Mouse (Mus musculus) liver, adult 2 months (tissue): ENCODE results near the gene Tpi1. TPM values are rescaled to one million over a fixed set of nuclear protein-coding genes. Genes with fewer than 3 reads are reported as not detected.
"Not testable (repeated sequence)": the region's sequence is repeated elsewhere in the genome, so short reads cannot be mapped to it uniquely, and the experiment has no call there.

Experiments used
- DNase-seq: peaks from one replicate; pipeline ENCODE4 v3.0.0-alpha.2; 2011; ENCODE audit warnings: low read depth, low spot score; ENCODE audit errors: extremely low read depth
- H3K27ac ChIP-seq: fragments of 200-500 bp; replicated peaks from 2 replicates; pipeline ENCODE4 v1.5.1; 2012; ENCODE audit warnings: low read depth, mild to moderate bottlenecking, control low read depth, inconsistent platforms, low read length; ENCODE audit not compliant: insufficient read depth
- H3K27me3 ChIP-seq: fragments of 200-500 bp; 2 replicates; pipeline ENCODE4 v1.6.1; 2012; ENCODE audit warnings: mild to moderate bottlenecking, moderate library complexity, low read length, inconsistent platforms; ENCODE audit not compliant: control insufficient read depth, insufficient read depth
- H3K36me3 ChIP-seq: fragments of 200-500 bp; 2 replicates; pipeline ENCODE4 v1.6.1; 2012; ENCODE audit warnings: low read length, inconsistent platforms; ENCODE audit not compliant: control insufficient read depth, insufficient read depth
- H3K4me1 ChIP-seq: fragments of 200-500 bp; 2 replicates; pipeline ENCODE4 v1.6.1; 2011; ENCODE audit warnings: low read length; ENCODE audit not compliant: control insufficient read depth, insufficient read depth
- H3K4me3 ChIP-seq: fragments of 200-500 bp; 2 replicates; pipeline ENCODE4 v1.5.1; 2011; ENCODE audit warnings: low read depth, mild to moderate bottlenecking, control low read depth, low read length, moderate library complexity; ENCODE audit not compliant: insufficient read depth
- H3K79me2 ChIP-seq: fragments of 200-500 bp; 2 replicates; pipeline ENCODE4 v1.6.1; 2012; ENCODE audit warnings: inconsistent platforms, mild to moderate bottlenecking, low read length, moderate library complexity; ENCODE audit not compliant: control insufficient read depth, insufficient read depth
- H3K9ac ChIP-seq: fragments of 200-500 bp; 2 replicates; pipeline ENCODE4 v1.6.1; 2012; ENCODE audit warnings: low read depth, mild to moderate bottlenecking, control low read depth, inconsistent platforms, low read length
- CTCF ChIP-seq: fragments of 200-500 bp; IDR thresholded peaks from 2 replicates; pipeline ENCODE4 v1.5.1; 2011; ENCODE audit warnings: low read depth, low read length, control low read depth
- POLR2A ChIP-seq: fragments of 200-500 bp; IDR thresholded peaks from 2 replicates; pipeline ENCODE4 v1.6.1; 2011; ENCODE audit warnings: low read length, control low read depth; ENCODE audit not compliant: insufficient read depth; ENCODE audit errors: extremely low read depth
- WGBS: fragments of 180-500 bp; shearing (Covaris S2); methylation state at CpG from one replicate; pipeline ENCODE4 v1.1.7; 2018; 5-methylcytosine and 5-hydroxymethylcytosine counted together
- polyA plus RNA-seq: library from polyadenylated mRNA; depleted of rRNA; stranded (reverse); fragments of >200 nt; gene quantifications from 2 replicates; pipeline ENCODE4 v1.2.3, GENCODE M21; 2012
- total RNA-seq: library from RNA; depleted of rRNA; stranded (reverse); fragments of >200 nt; gene quantifications from 2 replicates; pipeline ENCODE4 v1.2.3, GENCODE M21; 2014

The Tpi1 gene
- total and polyA plus RNA-seq, 2 experiments: 422 to 491 TPM

DNA sequence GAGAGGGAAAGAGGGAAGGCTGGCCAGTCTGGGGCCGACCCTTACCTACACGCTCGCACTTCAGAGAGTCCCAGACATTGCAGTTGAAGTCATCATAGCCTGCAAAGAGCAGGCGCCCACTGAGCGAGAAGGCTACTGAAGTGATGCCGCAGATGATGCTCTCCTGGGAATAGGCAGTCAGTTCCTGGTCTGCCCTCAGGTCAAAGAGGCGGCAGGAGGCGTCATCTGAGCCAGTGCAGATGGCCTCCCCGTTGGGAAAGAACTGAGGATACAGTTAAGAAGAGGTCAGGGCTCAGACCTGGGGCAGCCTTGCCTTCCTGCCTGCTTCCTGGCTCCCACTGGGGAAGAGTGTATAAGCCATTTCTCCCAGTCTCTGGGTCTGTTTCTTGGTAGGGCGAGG lies 21.4 kb upstream of the Tpi1 start:
- no peaks in the 10 kb centered on the region for H3K4me1 ChIP-seq
- 90% methylated on average over 10 of the region's 10 CpGs for WGBS

DNA sequence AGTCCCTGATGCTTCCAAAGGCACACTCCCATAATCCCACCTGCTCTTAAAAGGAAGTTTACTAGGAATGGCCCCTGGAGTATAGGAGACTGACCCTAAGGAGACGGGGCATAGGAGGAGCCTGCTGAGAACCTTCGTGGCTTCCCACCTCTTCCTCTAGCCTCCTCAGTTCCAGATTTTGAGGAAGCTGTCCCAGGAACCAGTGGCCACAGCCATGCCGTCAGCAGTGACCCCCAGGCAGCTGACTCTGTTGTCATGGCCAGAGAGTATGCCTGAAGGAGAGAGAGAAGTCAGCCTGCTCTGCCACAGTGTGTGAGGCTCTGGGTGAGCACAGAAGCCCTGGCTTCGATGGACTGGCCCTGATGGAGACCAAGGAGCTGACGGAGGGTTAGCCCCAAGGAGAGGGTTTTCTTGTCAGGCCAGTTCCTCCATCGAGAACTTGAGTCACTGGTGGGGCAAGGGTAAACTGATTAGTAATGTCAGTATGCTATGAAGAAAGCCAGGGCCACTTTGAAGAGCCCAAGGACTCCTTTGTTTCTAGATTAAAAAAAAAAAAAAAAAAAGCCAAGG lies 20.5 kb upstream of the Tpi1 start:
- WGBS: 87% methylated on average over 6 of the region's 6 CpGs
- Histone ChIP-seq H3K4me3 (no peak overlapping the region), H3K4me1 (peaks cover 3% of the 10 kb centered on the region; the same call in 1 of the 2 replicates), H3K79me2 (no peaks in the 10 kb centered on the region), H3K9ac (no peak overlapping the region), H3K27ac (no peak overlapping the region), H3K36me3 (no peaks in the 10 kb centered on the region), H3K27me3 (no peaks in the 10 kb centered on the region)
- no peak for TF ChIP-seq CTCF
- no peak for TF ChIP-seq POLR2A
- DNase-seq: peak; percentile 14

More for the DNA sequence above, 21.4 kb upstream of the Tpi1 start:
- no peak for DNase-seq
- Histone ChIP-seq H3K79me2 (no peaks in the 10 kb centered on the region), H3K27ac (no peak overlapping the region), H3K36me3 (no peaks in the 10 kb centered on the region), H3K9ac (no peak overlapping the region), H3K27me3 (no peaks in the 10 kb centered on the region), H3K4me3 (no peak overlapping the region)
- TF ChIP-seq CTCF (no peak), POLR2A (no peak)

DNA sequence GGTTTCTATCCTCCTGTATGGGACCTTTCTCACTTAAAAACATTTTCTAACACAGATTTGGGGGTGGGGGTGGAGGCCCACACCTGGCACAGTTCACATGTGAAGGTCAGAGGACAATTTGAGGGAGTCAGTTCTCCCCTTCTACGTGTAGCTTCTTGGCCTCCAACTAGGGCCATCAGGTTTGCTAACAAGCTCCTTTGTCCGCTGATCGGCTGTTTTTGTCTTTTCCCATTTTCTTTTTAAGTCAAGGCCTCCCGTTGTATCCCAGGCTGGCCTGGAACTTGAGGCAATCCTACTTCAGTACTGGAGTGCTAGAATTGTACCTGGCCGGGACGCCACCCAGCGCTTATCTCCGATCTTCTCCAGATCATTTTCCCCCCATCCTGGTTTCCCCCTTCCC lies 17.6 kb upstream of the Tpi1 start:
- no peak overlapping the region for H3K9ac ChIP-seq
- no peaks in the 10 kb centered on the region for H3K79me2 ChIP-seq
- no peaks in the 10 kb centered on the region for H3K36me3 ChIP-seq
- H3K4me1 ChIP-seq: peaks cover 7% of the 10 kb centered on the region; the same call in 1 of the 2 replicates
- H3K27ac ChIP-seq: no peak overlapping the region
- H3K27me3 ChIP-seq: no peaks in the 10 kb centered on the region
- no peak overlapping the region for H3K4me3 ChIP-seq
- DNase-seq: no peak
- 96% methylated on average over 8 of the region's 8 CpGs for WGBS
- TF ChIP-seq POLR2A (no peak), CTCF (no peak)

DNA sequence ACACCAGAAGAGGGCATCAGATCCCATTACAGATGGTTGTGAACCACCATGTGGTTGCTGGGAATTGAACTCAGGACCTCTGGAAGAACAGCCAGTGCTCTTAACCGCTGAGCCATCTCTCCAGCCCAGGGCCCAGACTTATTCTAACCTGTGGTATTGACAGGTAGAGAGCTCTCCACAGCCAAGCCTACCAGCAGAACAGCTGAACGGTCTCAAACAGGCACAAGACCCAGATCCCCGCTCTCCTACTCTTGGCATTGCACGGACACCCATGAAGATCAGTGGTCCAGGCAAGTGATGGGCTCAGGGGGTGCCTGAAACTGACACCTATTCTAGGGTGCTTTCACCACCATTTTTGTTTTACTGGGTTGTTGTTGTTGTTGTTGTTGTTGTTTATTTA lies 17.1 kb upstream of the Tpi1 start:
- H3K4me1 ChIP-seq, H3K79me2 ChIP-seq, H3K9ac ChIP-seq: not testable (repeated sequence)

DNA sequence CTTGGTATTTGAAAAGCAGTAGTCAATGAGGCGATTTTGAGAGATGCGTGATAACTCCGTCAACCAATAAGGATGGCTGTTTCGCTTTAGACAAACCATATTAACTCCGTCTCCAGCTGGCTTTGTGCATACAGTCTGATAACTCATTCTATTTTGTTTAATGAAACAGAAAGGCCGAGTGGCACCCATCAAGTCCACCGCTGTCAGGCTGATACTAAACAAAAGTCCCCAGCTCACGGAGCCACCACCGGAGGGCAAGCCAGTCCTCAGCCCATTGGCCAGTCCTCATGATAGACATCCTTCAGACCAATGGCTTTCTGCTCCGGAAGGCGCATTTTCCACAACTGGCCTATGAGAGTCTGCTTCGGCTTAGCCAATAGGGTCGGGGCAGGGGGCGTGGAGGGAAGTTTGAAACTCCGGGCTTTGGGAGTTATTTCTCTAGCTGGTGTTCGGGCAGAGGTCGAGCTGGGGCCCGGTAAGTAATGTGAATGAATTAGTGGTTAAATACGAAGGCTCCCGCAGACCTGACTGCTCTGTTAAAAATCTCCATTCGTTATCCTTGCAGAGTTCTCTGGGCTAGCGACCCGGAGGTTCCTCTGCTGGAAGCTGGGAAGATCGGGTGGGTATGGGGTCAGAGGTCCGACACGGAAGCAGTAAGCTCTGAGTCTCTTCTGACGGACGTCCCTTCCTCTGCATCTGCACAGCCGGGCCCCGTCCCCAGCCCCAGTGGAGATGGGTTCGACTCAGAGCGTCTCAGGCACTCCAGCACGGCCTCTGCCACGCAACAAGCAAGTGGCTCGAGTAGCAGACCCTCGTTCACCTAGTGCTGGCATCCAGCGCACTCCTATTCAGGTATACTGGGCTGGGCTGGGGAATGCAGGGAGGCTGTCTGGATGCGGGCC lies 16.0 kb upstream of the Tpi1 start:
- Histone ChIP-seq H3K4me1 (peaks cover 7% of the 10 kb centered on the region; the same call in 1 of the 2 replicates), H3K79me2 (no peaks in the 10 kb centered on the region), H3K27me3 (no peaks in the 10 kb centered on the region), H3K27ac (peak overlapping the region; percentile 60), H3K4me3 (peak overlapping the region; percentile 70), H3K36me3 (no peaks in the 10 kb centered on the region), H3K9ac (peak overlapping the region; percentile 48; the same call in 1 of the 2 replicates)
- 1% methylated on average over 38 of the region's 38 CpGs for WGBS
- DNase-seq: peak; percentile 93
- TF ChIP-seq POLR2A (0 out of 2 replicates have a peak, but pooled peaks have one; percentile 20), CTCF (peak; percentile 25; the same call in 1 of the 2 replicates)

More for the DNA sequence above, 17.1 kb upstream of the Tpi1 start:
- not testable (repeated sequence) for H3K27me3 ChIP-seq, H3K4me3 ChIP-seq, DNase-seq, H3K27ac ChIP-seq, H3K36me3 ChIP-seq
- WGBS: 94% methylated on average over 4 of the region's 4 CpGs
